Mouse (Mus musculus) bone marrow, adult 2 months (tissue): ENCODE data around the gene Wbp1l.

Experiments used
- CTCF ChIP-seq: fragments of 200-500 bp; IDR thresholded peaks from 2 replicates; pipeline ENCODE4 v1.5.1; 2011; ENCODE audit warnings: low read length, control low read depth; ENCODE audit not compliant: control insufficient read depth, insufficient read depth
- POLR2A ChIP-seq: fragments of 200-500 bp; IDR thresholded peaks from 2 replicates; pipeline ENCODE4 v1.6.1; 2011; ENCODE audit warnings: low read depth, mild to moderate bottlenecking, control low read depth, low read length, borderline replicate concordance; ENCODE audit not compliant: control insufficient read depth

GRCm38 (mm10) chr19:46619001-46619400, 20.1 kb downstream of the Wbp1l start:
- no peak for TF ChIP-seq POLR2A
- no peak for TF ChIP-seq CTCF
